ENCODE assay signal across 10 mouse cellular contexts in genomic region chr5:139429818-139430341, GRCm38 (mm10). TPM values are rescaled to one million over a fixed set of nuclear protein-coding genes. Genes with fewer than 3 reads are reported as not detected.
A peak's percentile ranks its signal among the peaks of the same experiment; 100 is the strongest.
DNase-seq lines count a peak whose midpoint lies in the region; ATAC-seq and TF ChIP-seq lines count a peak whose summit lies in the region.
"Had no signal": no experiment of that assay in that cellular context is flagged by ENCODE, and none has a peak within 500 bp of the region (broad histone marks: within the 10 kb centered on the region; RNA-seq: fewer than 3 reads in every experiment).

No protein-coding gene starts in this region.

- peak; percentile 31 for DNase-seq in fat pad, adult 2 months (ENCODE audit: extremely low read depth, low read depth, low spot score)
- no peak for DNase-seq in cerebellum, adult 2 months
- DNase-seq in lung, adult 2 months: no peak
- DNase-seq: gastrocnemius, postnatal 25 days had no signal

- WGBS in intestine, embryonic 15.5 days: 23% methylated on average over 12 of the region's 12 CpGs
- 18% methylated on average over 9 of the region's 12 CpGs for WGBS in intestine, postnatal 0 days
- WGBS in kidney, embryonic 14.5 days: 17% methylated on average over 12 of the region's 12 CpGs
- WGBS in neural tube, embryonic 12.5 days: 47% methylated on average over 12 of the region's 12 CpGs
- 49% methylated on average over 12 of the region's 12 CpGs for WGBS in cerebellum, adult 2 months
- 25% methylated on average over 12 of the region's 12 CpGs for WGBS in lung, adult 2 months

- no peaks in the 10 kb centered on the region for H3K36me3 ChIP-seq in intestine, embryonic 15.5 days
- H3K36me3 ChIP-seq in intestine, postnatal 0 days (ENCODE audit: control insufficient read depth, insufficient read depth): no peaks in the 10 kb centered on the region
- H3K36me3 ChIP-seq in kidney, embryonic 14.5 days (ENCODE audit: control insufficient read depth, insufficient read depth, low read length): no peaks in the 10 kb centered on the region
- peaks cover 6% of the 10 kb centered on the region for H3K36me3 ChIP-seq in neural tube, embryonic 12.5 days

- no peak overlapping the region for H3K9ac ChIP-seq in intestine, embryonic 15.5 days
- no peak overlapping the region for H3K9ac ChIP-seq in intestine, postnatal 0 days (ENCODE audit: low read depth, low read length)
- H3K9ac ChIP-seq in kidney, embryonic 14.5 days (ENCODE audit: low read depth, low read length): no peak overlapping the region
- H3K9ac ChIP-seq in neural tube, embryonic 12.5 days: 0 out of 2 replicates have a peak overlapping the region, but pooled peaks have one; percentile 3

- no peaks in the 10 kb centered on the region for H3K9me3 ChIP-seq in intestine, embryonic 15.5 days
- no peaks in the 10 kb centered on the region for H3K9me3 ChIP-seq in intestine, postnatal 0 days (ENCODE audit: control insufficient read depth)
- no peaks in the 10 kb centered on the region for H3K9me3 ChIP-seq in kidney, embryonic 14.5 days (ENCODE audit: control insufficient read depth, low read length)
- no peaks in the 10 kb centered on the region for H3K9me3 ChIP-seq in neural tube, embryonic 12.5 days

- H3K4me1 ChIP-seq in intestine, embryonic 15.5 days (replicated peaks): peaks cover 14% of the 10 kb centered on the region
- no peaks in the 10 kb centered on the region for H3K4me1 ChIP-seq in intestine, postnatal 0 days (replicated peaks; ENCODE audit: control insufficient read depth, insufficient read depth, low read length)
- peaks cover 48% of the 10 kb centered on the region for H3K4me1 ChIP-seq in kidney, embryonic 14.5 days (ENCODE audit: control insufficient read depth, insufficient read depth, low read length)
- peaks cover 56% of the 10 kb centered on the region for H3K4me1 ChIP-seq in neural tube, embryonic 12.5 days
- peaks cover 24% of the 10 kb centered on the region for H3K4me1 ChIP-seq in cerebellum, adult 2 months (ENCODE audit: control insufficient read depth, insufficient read depth, low read length)
- H3K4me1 ChIP-seq in lung, adult 2 months (ENCODE audit: control insufficient read depth, insufficient read depth, low read length): peaks cover 7% of the 10 kb centered on the region

- TF ChIP-seq POLR2A in cerebellum, adult 2 months (IDR thresholded peaks at IDR 0.05; ENCODE audit: borderline replicate concordance, insufficient read depth, low read length): no peak
- no peak for TF ChIP-seq POLR2A in lung, adult 2 months (IDR thresholded peaks at IDR 0.05; ENCODE audit: borderline replicate concordance, extremely low read depth, low read depth, low read length)

- H3K27me3 ChIP-seq in intestine, embryonic 15.5 days (replicated peaks): no peaks in the 10 kb centered on the region
- H3K27me3 ChIP-seq in intestine, postnatal 0 days (replicated peaks; ENCODE audit: control insufficient read depth, insufficient read depth, low read length): no peaks in the 10 kb centered on the region
- no peaks in the 10 kb centered on the region for H3K27me3 ChIP-seq in kidney, embryonic 14.5 days (ENCODE audit: control insufficient read depth, insufficient read depth, low read length)
- H3K27me3 ChIP-seq in neural tube, embryonic 12.5 days (replicated peaks): no peaks in the 10 kb centered on the region
- no peaks in the 10 kb centered on the region for H3K27me3 ChIP-seq in cerebellum, adult 2 months (ENCODE audit: control insufficient read depth, insufficient read depth, low read length)
- H3K27me3 ChIP-seq: CH12.LX had no signal

- no peak overlapping the region for H3K4me3 ChIP-seq in intestine, embryonic 15.5 days (replicated peaks)
- no peak overlapping the region for H3K4me3 ChIP-seq in intestine, postnatal 0 days (ENCODE audit: low read depth, low read length)
- H3K4me3 ChIP-seq in kidney, embryonic 14.5 days (ENCODE audit: low read length): no peak overlapping the region
- no peak overlapping the region for H3K4me3 ChIP-seq in neural tube, embryonic 12.5 days
- H3K4me3 ChIP-seq in cerebellum, adult 2 months (replicated peaks; ENCODE audit: insufficient read depth, low read depth, low read length): no peak overlapping the region
- H3K4me3 ChIP-seq in lung, adult 2 months (replicated peaks; ENCODE audit: extremely low read depth, low read depth, low read length): no peak overlapping the region

- no peak for TF ChIP-seq CTCF in intestine, postnatal 0 days (IDR thresholded peaks at IDR 0.05; ENCODE audit: low read depth)
- no peak for TF ChIP-seq CTCF in cerebellum, adult 2 months (IDR thresholded peaks at IDR 0.05; ENCODE audit: borderline replicate concordance, insufficient read depth, low read depth, low read length)
- no peak for TF ChIP-seq CTCF in lung, adult 2 months (IDR thresholded peaks at IDR 0.05; ENCODE audit: insufficient read depth, low read length)

- no peak overlapping the region for H3K27ac ChIP-seq in intestine, embryonic 15.5 days
- no peak overlapping the region for H3K27ac ChIP-seq in intestine, postnatal 0 days (ENCODE audit: low read depth, low read length)
- H3K27ac ChIP-seq in kidney, embryonic 14.5 days (ENCODE audit: low read depth, low read length): peak overlapping the region; percentile 32; the same call in 1 of the 2 replicates
- H3K27ac ChIP-seq in neural tube, embryonic 12.5 days: peak overlapping the region; percentile 7; the same call in 1 of the 2 replicates
- no peak overlapping the region for H3K27ac ChIP-seq in cerebellum, adult 2 months (ENCODE audit: insufficient read depth, low read length)

- peak; percentile 33; the same call in 1 of the 2 replicates for ATAC-seq in intestine, embryonic 15.5 days
- ATAC-seq in intestine, postnatal 0 days: no peak
- ATAC-seq in kidney, embryonic 14.5 days (ENCODE audit: low FRiP score, low TSS enrichment): peak; percentile 47; the same call in 1 of the 2 replicates
- no peak for ATAC-seq in neural tube, embryonic 12.5 days (ENCODE audit: low FRiP score, low read depth)
- ATAC-seq in activated CD4-positive, CD25-positive, alpha-beta regulatory T cell, adult 4 months: no peak

- no peak overlapping the region for H3K4me2 ChIP-seq in intestine, embryonic 15.5 days (replicated peaks)
- H3K4me2 ChIP-seq in intestine, postnatal 0 days (replicated peaks; ENCODE audit: low read depth): no peak overlapping the region
- no peak overlapping the region for H3K4me2 ChIP-seq in kidney, embryonic 14.5 days (replicated peaks; ENCODE audit: low read depth, low read length)
- H3K4me2 ChIP-seq in neural tube, embryonic 12.5 days (replicated peaks): no peak overlapping the region

RNA-seq across cellular contexts. Expression of gene Gper1, which starts 6.9 kb away (rescaled TPM):
- polyA plus RNA-seq in intestine, embryonic 15.5 days (2015; fragmentation: Nextera tagmentation; extraction: Ambion mirVana): 2.1 TPM in 2 replicates
- polyA plus RNA-seq in intestine, postnatal 0 days (2015; fragmentation: Nextera tagmentation; extraction: Ambion mirVana): 1.1 and 1.3 TPM in 2 replicates
- polyA plus RNA-seq in kidney, embryonic 14.5 days (2014; fragmentation: Nextera tagmentation; extraction: Ambion mirVana): 2.6 and 3.4 TPM in 2 replicates
- 7.2 and 7.8 TPM in 2 replicates for polyA plus RNA-seq in neural tube, embryonic 12.5 days (2016; fragmentation: Nextera tagmentation; extraction: Ambion mirVana)
- 4.0 and 4.4 TPM in 2 replicates for polyA plus RNA-seq in cerebellum, adult 2 months (2012; rRNA removed)
- polyA plus RNA-seq in lung, adult 2 months (2012; rRNA removed): 2.7 and 3.3 TPM in 2 replicates
- polyA plus RNA-seq in activated CD4-positive, CD25-positive, alpha-beta regulatory T cell, adult 4 months (2017; shearing (Covaris generic)): not detected

RNA-seq across cellular contexts. Expression of gene C130050O18Rik, which starts 24.8 kb away (rescaled TPM):
- polyA plus RNA-seq in intestine, embryonic 15.5 days (2015; fragmentation: Nextera tagmentation; extraction: Ambion mirVana): 0.81 and 0.85 TPM in 2 replicates
- 0.76 and 1.4 TPM in 2 replicates for polyA plus RNA-seq in intestine, postnatal 0 days (2015; fragmentation: Nextera tagmentation; extraction: Ambion mirVana)
- polyA plus RNA-seq in kidney, embryonic 14.5 days (2014; fragmentation: Nextera tagmentation; extraction: Ambion mirVana): 0.47 and 0.77 TPM in 2 replicates
- 0.20 and 0.33 TPM in 2 replicates for polyA plus RNA-seq in neural tube, embryonic 12.5 days (2016; fragmentation: Nextera tagmentation; extraction: Ambion mirVana)
- polyA plus RNA-seq in cerebellum, adult 2 months (2012; rRNA removed): 0.21 and 0.25 TPM in 2 replicates
- 7.2 and 9.0 TPM in 2 replicates for polyA plus RNA-seq in lung, adult 2 months (2012; rRNA removed)
- polyA plus RNA-seq in activated CD4-positive, CD25-positive, alpha-beta regulatory T cell, adult 4 months (2017; shearing (Covaris generic)): not detected

RNA-seq across cellular contexts. Expression of gene 3110082I17Rik, which starts 30.4 kb away (rescaled TPM):
- 31.8 and 38.4 TPM in 2 replicates for polyA plus RNA-seq in intestine, embryonic 15.5 days (2015; fragmentation: Nextera tagmentation; extraction: Ambion mirVana)
- polyA plus RNA-seq in intestine, postnatal 0 days (2015; fragmentation: Nextera tagmentation; extraction: Ambion mirVana): 8.3 and 8.5 TPM in 2 replicates
- 31.6 and 40.6 TPM in 2 replicates for polyA plus RNA-seq in kidney, embryonic 14.5 days (2014; fragmentation: Nextera tagmentation; extraction: Ambion mirVana)
- 23.7 and 24.1 TPM in 2 replicates for polyA plus RNA-seq in neural tube, embryonic 12.5 days (2016; fragmentation: Nextera tagmentation; extraction: Ambion mirVana)
- polyA plus RNA-seq in cerebellum, adult 2 months (2012; rRNA removed): 7.1 and 7.4 TPM in 2 replicates
- 12.2 and 14.0 TPM in 2 replicates for polyA plus RNA-seq in lung, adult 2 months (2012; rRNA removed)
- 1 to 10 TPM; 7.1 to 7.5 TPM for polyA plus RNA-seq in activated CD4-positive, CD25-positive, alpha-beta regulatory T cell, adult 4 months (2017; shearing (Covaris generic))

RNA-seq across cellular contexts. Expression of gene Gpr146, which starts 52.4 kb away (rescaled TPM):
- 2.2 and 2.7 TPM in 2 replicates for polyA plus RNA-seq in intestine, embryonic 15.5 days (2015; fragmentation: Nextera tagmentation; extraction: Ambion mirVana)
- 2.5 and 2.6 TPM in 2 replicates for polyA plus RNA-seq in intestine, postnatal 0 days (2015; fragmentation: Nextera tagmentation; extraction: Ambion mirVana)
- polyA plus RNA-seq in kidney, embryonic 14.5 days (2014; fragmentation: Nextera tagmentation; extraction: Ambion mirVana): 2.7 and 3.1 TPM in 2 replicates
- 1.9 and 2.3 TPM in 2 replicates for polyA plus RNA-seq in neural tube, embryonic 12.5 days (2016; fragmentation: Nextera tagmentation; extraction: Ambion mirVana)
- polyA plus RNA-seq in cerebellum, adult 2 months (2012; rRNA removed): 16.4 and 17.3 TPM in 2 replicates
- polyA plus RNA-seq in lung, adult 2 months (2012; rRNA removed): 75.7 and 93.4 TPM in 2 replicates
- polyA plus RNA-seq in activated CD4-positive, CD25-positive, alpha-beta regulatory T cell, adult 4 months (2017; shearing (Covaris generic)): 1 to 10 TPM; 8.1 to 8.8 TPM

RNA-seq across cellular contexts. Expression of gene Zfand2a, which starts 54.5 kb away (rescaled TPM):
- 6.0 and 7.0 TPM in 2 replicates for polyA plus RNA-seq in intestine, embryonic 15.5 days (2015; fragmentation: Nextera tagmentation; extraction: Ambion mirVana)
- 6.1 and 6.7 TPM in 2 replicates for polyA plus RNA-seq in intestine, postnatal 0 days (2015; fragmentation: Nextera tagmentation; extraction: Ambion mirVana)
- 6.2 and 6.8 TPM in 2 replicates for polyA plus RNA-seq in kidney, embryonic 14.5 days (2014; fragmentation: Nextera tagmentation; extraction: Ambion mirVana)
- 10.1 and 15.2 TPM in 2 replicates for polyA plus RNA-seq in neural tube, embryonic 12.5 days (2016; fragmentation: Nextera tagmentation; extraction: Ambion mirVana)
- polyA plus RNA-seq in cerebellum, adult 2 months (2012; rRNA removed): 37.1 and 42.8 TPM in 2 replicates
- polyA plus RNA-seq in lung, adult 2 months (2012; rRNA removed): 15.1 and 19.6 TPM in 2 replicates
- polyA plus RNA-seq in activated CD4-positive, CD25-positive, alpha-beta regulatory T cell, adult 4 months (2017; shearing (Covaris generic)): 1 to 10 TPM; 6.2 to 6.9 TPM

Comparison
In these comparisons a context has a peak if more than half of its experiments do, and no peak if none do; other contexts are left out.
1. ATAC-seq: peak in intestine, embryonic 15.5 days (single experiment) and kidney, embryonic 14.5 days (single experiment); none in intestine, postnatal 0 days (single experiment), neural tube, embryonic 12.5 days (single experiment) and activated CD4-positive, CD25-positive, alpha-beta regulatory T cell, adult 4 months (single experiment).
2. H3K27ac ChIP-seq: peak in kidney, embryonic 14.5 days (single experiment) and neural tube, embryonic 12.5 days (single experiment); none in intestine, embryonic 15.5 days (single experiment), intestine, postnatal 0 days (single experiment) and cerebellum, adult 2 months (single experiment).